Mouse (Mus musculus) MEL (cell line): Measurements from ENCODE around the gene Ccs. TPM values are rescaled to one million over a fixed set of nuclear protein-coding genes. Genes with fewer than 3 reads are reported as not detected.
A peak's percentile ranks its signal among the peaks of the same experiment; 100 is the strongest.

Source experiments
- DNase-seq: peaks from one replicate; pipeline ENCODE4 v3.0.0; 2011; ENCODE audit warnings: low read depth, low spot score
- H3K27ac ChIP-seq: 2 replicates; pipeline ENCODE4 v1.5.1; 2012; ENCODE audit warnings: low read depth, mild to moderate bottlenecking, control low read depth, low read length, moderate library complexity; ENCODE audit not compliant: control insufficient read depth
- H3K27me3 ChIP-seq, 2 experiments: fragments of 150-350 bp in 1 of 2; sonication (generic) in 1 of 2; 2 replicates each; pipeline ENCODE4 v1.6.1; 2012; ENCODE audit warnings: low read length in 2 of 2, mild to moderate bottlenecking in 2 of 2, improper control_type of control experiment in 1 of 2, moderate library complexity in 1 of 2; ENCODE audit not compliant: insufficient read depth in 2 of 2, control insufficient read depth in 1 of 2
- H3K36me3 ChIP-seq, 2 experiments: 2 replicates each; pipeline ENCODE4 v1.6.1; 2012 to 2014; ENCODE audit warnings: low read length in 2 of 2, improper control_type of control experiment in 1 of 2, inconsistent platforms in 1 of 2, mild to moderate bottlenecking in 1 of 2; ENCODE audit not compliant: insufficient read depth in 2 of 2, control insufficient read depth in 1 of 2
- H3K4me1 ChIP-seq, 2 experiments: fragments of 150-350 bp in 1 of 2; sonication (generic) in 1 of 2; 2 replicates each; pipeline ENCODE4 v1.6.1; 2012; ENCODE audit warnings: low read length in 2 of 2, improper control_type of control experiment in 1 of 2, mild to moderate bottlenecking in 1 of 2; ENCODE audit not compliant: insufficient read depth in 2 of 2, control insufficient read depth in 1 of 2
- H3K4me3 ChIP-seq, 2 experiments: fragments of 150-350 bp in 1 of 2; sonication (generic) in 1 of 2; 2 replicates each; pipeline ENCODE4 v1.5.1; 2012; ENCODE audit warnings: low read depth in 2 of 2, low read length in 2 of 2, mild to moderate bottlenecking in 2 of 2, moderate library complexity in 2 of 2, control low read depth in 1 of 2, improper control_type of control experiment in 1 of 2; ENCODE audit not compliant: control insufficient read depth in 1 of 2, insufficient read depth in 1 of 2
- H3K79me2 ChIP-seq: 2 replicates; pipeline ENCODE4 v1.6.1; 2012; ENCODE audit warnings: mild to moderate bottlenecking, low read length, moderate library complexity; ENCODE audit not compliant: control insufficient read depth, poor library complexity, insufficient read depth
- H3K9ac ChIP-seq: 2 replicates; pipeline ENCODE4 v1.6.1; 2012; ENCODE audit warnings: low read depth, mild to moderate bottlenecking, control low read depth, low read length, moderate library complexity; ENCODE audit not compliant: control insufficient read depth, poor library complexity, severe bottlenecking
- H3K9me3 ChIP-seq: fragments of 150-350 bp; sonication (generic); replicated peaks from 2 replicates; pipeline ENCODE4 v1.6.1; 2012; ENCODE audit warnings: mild to moderate bottlenecking, low read length, improper control_type of control experiment, moderate library complexity; ENCODE audit not compliant: insufficient read depth
- BHLHE40 ChIP-seq: IDR thresholded peaks from 2 replicates; pipeline ENCODE4 v1.6.1; 2012; ENCODE audit warnings: low read depth, mild to moderate bottlenecking, inconsistent platforms, low read length, improper control_type of control experiment, borderline replicate concordance
- CHD1 ChIP-seq: IDR thresholded peaks from 2 replicates; pipeline ENCODE4 v1.6.1; 2012; ENCODE audit warnings: low read depth, mild to moderate bottlenecking, inconsistent platforms, low read length, improper control_type of control experiment
- ELF1 ChIP-seq: IDR thresholded peaks from 2 replicates; pipeline ENCODE4 v1.6.1; 2014; ENCODE audit warnings: low read depth, mild to moderate bottlenecking, inconsistent platforms, low read length, improper control_type of control experiment, moderate library complexity
- EP300 ChIP-seq, 2 experiments: IDR thresholded peaks; 2 replicates each; pipeline ENCODE4 v1.6.1; 2011; ENCODE audit warnings: improper control_type of control experiment in 2 of 2, low read length in 2 of 2, low read depth in 1 of 2, mild to moderate bottlenecking in 1 of 2
- ETS1 ChIP-seq: IDR thresholded peaks from 2 replicates; pipeline ENCODE4 v1.6.1; 2012; ENCODE audit warnings: low read depth, mild to moderate bottlenecking, inconsistent platforms, low read length, improper control_type of control experiment, moderate library complexity
- GABPA ChIP-seq: IDR thresholded peaks from 2 replicates; pipeline ENCODE4 v1.6.1; 2012; ENCODE audit warnings: low read depth, mild to moderate bottlenecking, inconsistent platforms, low read length, improper control_type of control experiment, moderate library complexity
- GATA1 ChIP-seq: IDR thresholded peaks from 2 replicates; pipeline ENCODE4 v1.6.1; 2011; ENCODE audit warnings: low read depth, low read length, improper control_type of control experiment
- JUND ChIP-seq: IDR thresholded peaks from 2 replicates; pipeline ENCODE4 v1.6.1; 2011; ENCODE audit warnings: low read depth, mild to moderate bottlenecking, improper control_type of control experiment, low read length
- KAT2A ChIP-seq: conservative IDR thresholded peaks from 2 replicates; pipeline ENCODE4 v1.6.1; 2012; ENCODE audit warnings: low read depth, low read length, improper control_type of control experiment, inconsistent platforms
- MAFK ChIP-seq: IDR thresholded peaks from 2 replicates; pipeline ENCODE4 v1.6.1; 2011; ENCODE audit warnings: low read depth, mild to moderate bottlenecking, low read length, improper control_type of control experiment, borderline replicate concordance
- MAZ ChIP-seq: IDR thresholded peaks from 2 replicates; pipeline ENCODE4 v1.6.1; 2012; ENCODE audit warnings: low read depth, mild to moderate bottlenecking, inconsistent platforms, low read length, improper control_type of control experiment
- MXI1 ChIP-seq: IDR thresholded peaks from 2 replicates; pipeline ENCODE4 v1.6.1; 2011; ENCODE audit warnings: mild to moderate bottlenecking, low read depth, low read length, improper control_type of control experiment
- MYB ChIP-seq: IDR thresholded peaks from 2 replicates; pipeline ENCODE4 v1.6.1; 2011; ENCODE audit warnings: mild to moderate bottlenecking, low read depth, low read length, improper control_type of control experiment
- MYC ChIP-seq: IDR thresholded peaks from 2 replicates; pipeline ENCODE4 v1.6.1; 2011; ENCODE audit warnings: low read depth, mild to moderate bottlenecking, low read length, improper control_type of control experiment, moderate library complexity
- NRF1 ChIP-seq: IDR thresholded peaks from 2 replicates; pipeline ENCODE4 v1.6.1; 2014; ENCODE audit warnings: low read depth, mild to moderate bottlenecking, inconsistent platforms, low read length, improper control_type of control experiment, moderate library complexity; ENCODE audit not compliant: poor library complexity, insufficient read depth, severe bottlenecking
- POLR2AphosphoS2 ChIP-seq: IDR thresholded peaks from 2 replicates; pipeline ENCODE4 v1.6.1; 2011; ENCODE audit warnings: low read length, improper control_type of control experiment
- POLR2AphosphoS5 ChIP-seq: IDR thresholded peaks from 2 replicates; pipeline ENCODE4 v1.6.1; 2012; ENCODE audit warnings: low read depth, borderline replicate concordance, mild to moderate bottlenecking, inconsistent platforms, low read length, moderate library complexity, mixed read lengths
- RAD21 ChIP-seq: IDR thresholded peaks from 2 replicates; pipeline ENCODE4 v1.6.1; 2011; ENCODE audit warnings: mild to moderate bottlenecking, low read depth, low read length, improper control_type of control experiment
- RCOR1 ChIP-seq: IDR thresholded peaks from 2 replicates; pipeline ENCODE4 v1.6.1; 2012; ENCODE audit warnings: low read depth, mild to moderate bottlenecking, inconsistent platforms, low read length, improper control_type of control experiment
- SMC3 ChIP-seq: IDR thresholded peaks from 2 replicates; pipeline ENCODE4 v1.6.1; 2011; ENCODE audit warnings: low read depth, low read length, improper control_type of control experiment
- TAL1 ChIP-seq: IDR thresholded peaks from 2 replicates; pipeline ENCODE4 v1.6.1; 2012; ENCODE audit warnings: mild to moderate bottlenecking, inconsistent platforms, low read length, moderate library complexity, mixed read lengths
- TCF12 ChIP-seq: IDR thresholded peaks from 2 replicates; pipeline ENCODE4 v1.6.1; 2014; ENCODE audit warnings: low read depth, mild to moderate bottlenecking, inconsistent platforms, low read length, improper control_type of control experiment, moderate library complexity
- UBTF ChIP-seq: IDR thresholded peaks from 2 replicates; pipeline ENCODE4 v1.6.1; 2012; ENCODE audit warnings: low read depth, mild to moderate bottlenecking, inconsistent platforms, low read length, improper control_type of control experiment, moderate library complexity, borderline replicate concordance; ENCODE audit not compliant: insufficient read depth
- USF2 ChIP-seq, 2 experiments: IDR thresholded peaks; 2 replicates each; pipeline ENCODE4 v1.6.1; 2011 to 2012; ENCODE audit warnings: improper control_type of control experiment in 2 of 2, low read length in 2 of 2, borderline replicate concordance in 1 of 2, inconsistent platforms in 1 of 2, low read depth in 1 of 2, mild to moderate bottlenecking in 1 of 2; ENCODE audit not compliant: insufficient read depth in 1 of 2
- ZKSCAN1 ChIP-seq: IDR thresholded peaks from 2 replicates; pipeline ENCODE4 v1.6.1; 2012; ENCODE audit warnings: low read depth, mild to moderate bottlenecking, inconsistent platforms, low read length, improper control_type of control experiment, moderate library complexity
- ZNF384 ChIP-seq: IDR thresholded peaks from 2 replicates; pipeline ENCODE4 v1.6.1; 2012; ENCODE audit warnings: low read depth, mild to moderate bottlenecking, inconsistent platforms, low read length, improper control_type of control experiment
- polyA plus RNA-seq, 2 experiments: library from polyadenylated mRNA; stranded (reverse) in 1 of 2; unstranded in 1 of 2; fragments of >175 nt in 1 of 2; fragments of >200 nt in 1 of 2; gene quantifications; 2 replicates each; pipeline versions ENCODE4 v1.2.1 to v1.2.4; 2012; ENCODE audit warnings: low replicate concordance in 2 of 2, low read depth in 1 of 2; ENCODE audit not compliant: insufficient read length in 2 of 2, insufficient read depth in 1 of 2, missing spikeins in 1 of 2
- total RNA-seq: library from RNA; depleted of rRNA; stranded (reverse); fragments of 300-350 nt; gene quantifications from 2 replicates; pipeline ENCODE4 v1.2.3, GENCODE M21; 2012

Gene Ccs
- total and polyA plus RNA-seq, 3 experiments: 48.3 to 56.6 TPM; not detected in 1

- peaks cover 22 to 25% of the 10 kb centered on the region in 2 experiments for H3K4me1 ChIP-seq
- H3K27me3 ChIP-seq: no peaks in the 10 kb centered on the region
- TF ChIP-seq ZNF384 (no peak), KAT2A (no peak), CHD1 (no peak), NRF1 (no peak), JUND (no peak), ELF1 (no peak), ETS1 (peak; percentile 37), TAL1 (no peak), EP300 (IDR thresholded peaks at IDR 0.05; ENCODE audit: low read depth in 1 of 2, low read length in 2 of 2) (peak; percentile 59 to 66), MAFK (no peak), MAZ (no peak), MXI1 (peak; percentile 50; the same call in 1 of the 2 replicates), TCF12 (peak; percentile 45; the same call in 1 of the 2 replicates), ZKSCAN1 (no peak), USF2 (IDR thresholded peaks at IDR 0.05; ENCODE audit: borderline replicate concordance in 1 of 2, insufficient read depth in 1 of 2, low read depth in 1 of 2, low read length in 2 of 2) (no peak), UBTF (no peak), GATA1 (peak; percentile 85), RAD21 (no peak), BHLHE40 (no peak), RCOR1 (peak; percentile 48; the same call in 1 of the 2 replicates), GABPA (0 out of 2 replicates have a peak, but pooled peaks have one; percentile 28), POLR2AphosphoS5 (no peak), POLR2AphosphoS2 (no peak), MYB (0 out of 2 replicates have a peak, but pooled peaks have one; percentile 23), SMC3 (no peak), MYC (0 out of 2 replicates have a peak, but pooled peaks have one; percentile 35)
These were observed 1.7 kb upstream of the Ccs start for GRCm38 (mm10) chr19:4840848-4841247.

More at GRCm38 (mm10) chr19:4840848-4841247, 1.7 kb upstream of the Ccs start:
- H3K9me3 ChIP-seq: no peaks in the 10 kb centered on the region
- peaks cover 0 to 11% of the 10 kb centered on the region in 2 experiments; a peak in 2 of 4 replicates for H3K36me3 ChIP-seq
- H3K9ac ChIP-seq: no peak overlapping the region
- no peak overlapping the region for H3K27ac ChIP-seq
- H3K4me3 ChIP-seq: peak overlapping the region; percentile 61 to 91; a peak in 3 of 4 replicates
- peak; percentile 23 for DNase-seq
- H3K79me2 ChIP-seq: peaks cover 8% of the 10 kb centered on the region
